Mouse (Mus musculus): ENCODE data around the gene Gng13.

DNA sequence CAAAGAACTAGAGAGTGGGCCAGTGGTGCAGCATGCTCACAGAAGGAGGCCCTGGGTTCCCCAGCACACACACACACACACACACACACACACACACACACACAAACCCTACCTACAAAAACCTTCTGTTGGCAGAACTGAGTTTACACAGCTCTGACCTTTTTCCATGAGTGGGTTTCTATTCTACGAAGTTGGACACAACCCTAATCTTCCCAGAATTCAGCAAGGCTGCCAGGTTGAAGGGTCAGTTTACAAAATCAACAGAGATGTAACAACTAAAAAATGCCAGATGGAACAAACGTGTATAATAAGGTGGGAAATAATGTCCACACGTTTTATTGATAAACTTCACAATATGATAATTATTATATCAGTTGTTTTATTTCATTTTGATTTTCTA, 40.7 kb downstream of the Gng13 start:
- TF ChIP-seq POLR2A (IDR thresholded peaks at IDR 0.05; ENCODE audit: insufficient read length, low read depth) (no peak), CEBPB (IDR thresholded peaks at IDR 0.05; ENCODE audit: insufficient read depth, poor library complexity, severe bottlenecking) (no peak), MAX (IDR thresholded peaks at IDR 0.05; ENCODE audit: low read depth) (no peak), POLR2AphosphoS2 (IDR thresholded peaks at IDR 0.05; ENCODE audit: insufficient read length, low read depth) (no peak)

Measured in myocyte (in vitro differentiated cells).